Mouse (Mus musculus): ENCODE data around the gene Medag.

DNA sequence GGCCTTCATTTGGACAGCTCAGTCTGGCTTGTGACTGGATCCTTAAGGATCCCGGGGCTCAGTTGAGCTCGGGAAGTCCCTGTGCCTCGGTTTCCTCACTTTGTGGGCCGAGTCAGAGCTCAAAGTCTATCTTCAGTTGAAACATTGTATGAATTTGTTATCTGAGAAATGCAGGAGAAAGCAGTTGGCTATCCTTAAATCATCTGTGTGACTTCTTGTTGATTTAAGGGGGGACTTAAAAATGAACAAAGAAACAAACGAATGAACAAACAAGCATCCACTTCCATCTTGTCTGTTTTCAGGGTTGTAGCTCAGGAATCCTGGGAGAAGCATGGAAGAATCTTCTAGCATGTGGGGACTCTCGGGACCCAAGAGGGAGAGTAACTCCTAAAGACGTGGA lies 35.2 kb upstream of the Medag start:
- no peak for TF ChIP-seq CTCF (IDR thresholded peaks at IDR 0.05; ENCODE audit: low read depth)
- no peak for TF ChIP-seq EP300 (optimal IDR thresholded peaks at IDR 0.05)

All from stomach, postnatal 0 days (tissue).